Mouse (Mus musculus): ENCODE measurements at regions not wholly inside any gene's neighbourhood (a gene's known extent, or its start where the extent isn't known, plus 50 kb on each side); places are given as distances from the start of the nearest gene placed in this dataset.

GRCm38 (mm10) chr11:64924989-64925388 is 53.8 kb upstream of the Elac2 start:
- DNase-seq = no peak

GRCm38 (mm10) chr11:64925970-64926369 is 52.9 kb upstream of the Elac2 start:
- DNase-seq = no peak
